Comparison of ENCODE assay signal across 8 mouse cellular contexts in the genomic region with DNA sequence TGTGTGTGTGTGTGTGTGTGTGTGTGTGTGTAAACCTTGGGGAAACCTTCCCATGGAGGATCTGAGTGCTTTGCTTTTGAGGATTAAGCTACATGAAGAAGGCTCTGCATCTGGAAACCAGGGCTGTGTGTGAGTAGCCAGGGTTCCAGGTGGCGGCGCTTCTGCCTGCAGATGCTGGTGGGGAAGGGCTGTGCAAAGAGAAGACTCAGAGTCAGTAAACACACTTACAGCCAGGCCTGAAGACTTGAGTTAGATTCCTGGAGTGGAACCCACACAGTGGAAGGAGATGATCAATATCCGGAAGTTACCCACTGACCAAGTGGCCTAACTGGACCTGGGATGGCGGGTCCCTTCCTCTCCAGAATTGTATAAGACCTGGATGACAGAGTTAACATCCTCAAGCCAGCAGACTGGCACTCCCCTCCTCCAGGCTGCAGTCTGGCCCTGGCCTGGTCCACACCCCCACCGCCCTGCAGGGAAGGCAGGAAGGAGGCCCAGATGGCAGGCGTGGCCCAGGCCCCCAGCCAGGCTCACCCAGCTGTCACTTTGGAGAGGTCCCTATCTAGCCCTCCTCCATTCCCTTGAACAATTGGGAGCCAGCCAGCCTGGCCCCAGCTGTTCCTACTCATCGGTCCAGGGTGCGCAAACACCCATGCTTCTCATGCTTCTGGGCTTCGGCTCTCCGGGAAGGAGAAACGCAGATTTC. TPM values are rescaled to one million over a fixed set of nuclear protein-coding genes. Genes with fewer than 3 reads are reported as not detected.
A peak's percentile ranks its signal among the peaks of the same experiment; 100 is the strongest.
DNase-seq lines count a peak whose midpoint lies in the region; ATAC-seq lines count a peak whose summit lies in the region.

No protein-coding gene starts in this region.

- DNase-seq in thymus, postnatal 4 days: peak; percentile 42
- no peak for DNase-seq in thymus, adult 18-20 months
- DNase-seq in frontal cortex, adult 2 months (ENCODE audit: extremely low spot score in 1 of 2, low spot score in 1 of 2): peak; percentile 82 to 91
- peak; percentile 83 for DNase-seq in heart, postnatal 25 days (ENCODE audit: low spot score)
- DNase-seq in layer of hippocampus, adult 11-12 months (ENCODE audit: low spot score): peak; percentile 92
- DNase-seq in lung, adult 18-20 months: peak; percentile 76 to 85
- DNase-seq in ovary, postnatal 10 days (ENCODE audit: low spot score): peak; percentile 29

- ATAC-seq in inflammation-experienced regulatory T-cells, adult 6 months: no peak

- intact Hi-C loops in heart, postnatal 25 days (cut with DNase I): loop anchor here (10.0 kb wide), 1 partner anchor 298 kb away; no protein-coding TSS in a partner anchor

RNA-seq across cellular contexts. Expression of gene Coro2b, which starts 59.9 kb away (rescaled TPM):
- 97.7 and 104 TPM in 2 replicates for polyA plus RNA-seq in frontal cortex, adult 2 months (2012; rRNA removed)
- 10 to 100 TPM in 1 of 2 experiments, 1 to 10 TPM in 1; 9.5 to 15.1 TPM for total RNA-seq in heart, postnatal 25 days (2021)
- polyA plus RNA-seq in inflammation-experienced regulatory T-cells, adult 6 months (2017; shearing (Covaris generic)): 1 to 10 TPM in 2 of 3 experiments, under 1 TPM in 1; 0.33 to 3.8 (median 1.2) TPM

Comparison
In these comparisons a context has a peak if more than half of its experiments do, and no peak if none do; other contexts are left out.
1. DNase-seq: peak in thymus, postnatal 4 days (single experiment), frontal cortex, adult 2 months (2 of 2), heart, postnatal 25 days (single experiment), layer of hippocampus, adult 11-12 months (single experiment), lung, adult 18-20 months (2 of 2) and ovary, postnatal 10 days (single experiment); none in thymus, adult 18-20 months (0 of 2).
2. RNA of gene Coro2b, which starts 59.9 kb away (polyA plus RNA-seq): 97.7 to 104 TPM in frontal cortex, adult 2 months; 0.33 to 3.8 TPM in inflammation-experienced regulatory T-cells, adult 6 months; every median in the first group is over 10 times any median in the second.